Mouse (Mus musculus) neural tube, embryonic 13.5 days (tissue): Measurements from ENCODE around the gene Heg1. TPM values are rescaled to one million over a fixed set of nuclear protein-coding genes. Genes with fewer than 3 reads are reported as not detected.

Experiments
- ATAC-seq: fragments of 200-750 bp; cut with Nextera tagmentation; 2 replicates; pipeline ENCODE4 v1.8.0; 2017; ENCODE audit warnings: low read depth, mild to moderate bottlenecking, moderate TSS enrichment, moderate library complexity
- H3K27ac ChIP-seq: fragments of 300-500 bp; sonication (generic); replicated peaks from 2 replicates; pipeline ENCODE4 v1.5.1; 2015; ENCODE audit warnings: moderate library complexity, mild to moderate bottlenecking, inconsistent platforms
- H3K27me3 ChIP-seq: fragments of 300-500 bp; sonication (generic); 2 replicates; pipeline ENCODE4 v1.6.1; 2015; ENCODE audit warnings: mild to moderate bottlenecking, inconsistent platforms
- H3K36me3 ChIP-seq: fragments of 300-500 bp; sonication (generic); 2 replicates; pipeline ENCODE4 v1.6.1; 2015; ENCODE audit warnings: mild to moderate bottlenecking, inconsistent platforms
- H3K4me1 ChIP-seq: fragments of 300-500 bp; sonication (generic); replicated peaks from 2 replicates; pipeline ENCODE4 v1.6.1; 2015; ENCODE audit warnings: inconsistent platforms
- H3K4me2 ChIP-seq: fragments of 300-500 bp; sonication (generic); 2 replicates; pipeline ENCODE4 v1.6.1; 2015; ENCODE audit warnings: inconsistent platforms, mild to moderate bottlenecking, moderate library complexity
- H3K4me3 ChIP-seq: fragments of 300-500 bp; sonication (generic); 2 replicates; pipeline ENCODE4 v1.5.1; 2015; ENCODE audit warnings: mild to moderate bottlenecking, inconsistent platforms
- H3K9ac ChIP-seq: fragments of 300-500 bp; sonication (generic); 2 replicates; pipeline ENCODE4 v1.6.1; 2015; ENCODE audit warnings: moderate library complexity, mild to moderate bottlenecking, inconsistent platforms
- H3K9me3 ChIP-seq: fragments of 300-500 bp; sonication (generic); 2 replicates; pipeline ENCODE4 v1.6.1; 2016; ENCODE audit warnings: inconsistent platforms
- WGBS: fragments of 180-500 bp; shearing (Covaris S2); methylation state at CpG from one replicate; pipeline ENCODE4 v1.1.7; 2015; 5-methylcytosine and 5-hydroxymethylcytosine counted together
- polyA plus RNA-seq: library from polyadenylated mRNA; unstranded; fragments of >200 nt; fragmentation: Nextera tagmentation; extraction: Ambion mirVana; gene quantifications from 2 replicates; pipeline ENCODE4 v1.2.1, GENCODE M21; 2015

Heg1 gene
- polyA plus RNA-seq, 1 experiment from 2014 or later = 9.6 TPM

DNA sequence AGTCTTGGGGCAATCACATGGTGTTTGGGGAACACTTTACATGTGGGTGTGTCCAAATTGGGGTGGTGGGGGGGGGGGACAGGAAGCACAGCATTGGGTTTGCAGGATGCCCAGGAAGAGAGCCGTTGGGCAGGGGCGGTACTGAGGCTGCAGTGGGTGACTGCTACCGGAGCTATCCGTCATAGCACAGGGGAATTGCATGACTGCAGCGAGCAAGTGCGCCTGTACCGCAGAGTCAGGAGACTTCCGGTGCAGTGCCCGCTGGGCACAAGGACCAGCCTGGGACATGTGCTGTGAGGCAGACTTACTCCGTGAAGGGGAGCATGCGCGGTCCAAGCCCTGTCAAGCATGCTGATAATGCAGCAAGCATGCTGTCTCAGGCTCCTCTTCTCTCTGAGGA, 67.4 kb downstream of the Heg1 start:
- no peak overlapping the region for H3K27ac ChIP-seq
- no peak for ATAC-seq
- WGBS = 75% methylated on average over 12 of the region's 12 CpGs
- H3K9me3 ChIP-seq = no peaks in the 10 kb centered on the region
- H3K27me3 ChIP-seq = no peaks in the 10 kb centered on the region
- peaks cover 24% of the 10 kb centered on the region for H3K36me3 ChIP-seq
- H3K4me3 ChIP-seq = no peak overlapping the region
- no peak overlapping the region for H3K9ac ChIP-seq
- no peaks in the 10 kb centered on the region for H3K4me1 ChIP-seq
- no peak overlapping the region for H3K4me2 ChIP-seq

DNA sequence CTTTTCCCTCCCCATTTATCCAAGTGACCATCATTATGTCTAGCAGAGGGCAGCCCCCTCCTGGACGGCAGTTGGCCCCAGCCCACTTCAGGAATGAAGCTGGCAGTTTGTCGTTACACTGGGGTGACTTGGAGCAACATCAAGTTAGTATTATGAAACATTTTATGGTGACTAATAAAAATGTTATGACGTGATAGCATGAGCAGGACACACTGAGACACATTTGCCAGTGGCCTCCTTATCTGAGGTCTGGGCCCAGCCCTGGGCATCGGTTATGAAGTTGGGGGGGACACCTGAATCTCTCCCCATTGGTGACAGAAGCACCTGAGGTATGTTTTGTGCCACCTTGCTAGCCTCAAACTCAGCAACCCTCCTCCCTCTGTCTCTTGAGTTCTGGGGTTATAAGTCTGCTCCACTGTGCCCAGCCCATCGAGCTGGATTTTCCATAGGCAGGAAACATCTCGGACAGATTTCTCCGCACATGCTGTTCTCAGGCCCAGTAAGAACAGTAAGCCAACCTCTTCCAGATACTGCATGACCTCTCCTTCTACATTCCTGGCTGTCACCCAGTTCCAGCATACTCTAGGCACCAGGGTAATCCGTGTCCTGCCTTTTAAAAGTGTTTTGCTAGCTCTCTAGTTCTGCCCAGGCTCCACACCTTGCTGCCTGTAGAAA, 68.9 kb downstream of the Heg1 start:
- no peaks in the 10 kb centered on the region for H3K27me3 ChIP-seq
- no peak overlapping the region for H3K4me3 ChIP-seq
- 90% methylated on average over 8 of the region's 8 CpGs for WGBS
- H3K9me3 ChIP-seq = no peaks in the 10 kb centered on the region
- peaks cover 24% of the 10 kb centered on the region for H3K36me3 ChIP-seq
- no peak overlapping the region for H3K4me2 ChIP-seq
- no peak overlapping the region for H3K27ac ChIP-seq
- H3K4me1 ChIP-seq = no peaks in the 10 kb centered on the region
- H3K9ac ChIP-seq = no peak overlapping the region
- no peak for ATAC-seq

DNA sequence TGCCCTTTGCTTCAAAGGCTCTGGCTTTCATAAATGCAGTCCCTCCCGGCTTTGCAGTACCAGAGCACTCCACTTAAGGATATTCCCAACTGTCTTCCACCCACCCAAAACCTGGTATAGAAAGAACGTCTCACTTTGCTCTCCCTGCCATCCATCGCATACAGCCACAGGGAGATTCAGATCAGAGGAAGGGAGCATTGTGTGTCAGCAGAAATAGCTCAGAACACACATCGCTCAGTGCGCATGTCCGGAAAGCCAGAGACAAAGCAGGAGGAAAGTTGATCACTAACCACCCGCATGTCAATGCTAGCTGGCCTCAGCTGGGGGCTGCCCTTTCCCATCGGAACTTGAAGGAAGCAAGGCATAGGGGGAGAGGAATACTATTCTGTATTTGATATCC, 71.1 kb downstream of the Heg1 start:
- no peak for ATAC-seq
- H3K27ac ChIP-seq = no peak overlapping the region
- H3K4me2 ChIP-seq = no peak overlapping the region
- H3K36me3 ChIP-seq = peaks cover 23% of the 10 kb centered on the region
- no peaks in the 10 kb centered on the region for H3K4me1 ChIP-seq
- WGBS = 86% methylated on average over 8 of the region's 8 CpGs
- no peaks in the 10 kb centered on the region for H3K27me3 ChIP-seq
- no peaks in the 10 kb centered on the region for H3K9me3 ChIP-seq
- H3K9ac ChIP-seq = no peak overlapping the region
- H3K4me3 ChIP-seq = no peak overlapping the region

DNA sequence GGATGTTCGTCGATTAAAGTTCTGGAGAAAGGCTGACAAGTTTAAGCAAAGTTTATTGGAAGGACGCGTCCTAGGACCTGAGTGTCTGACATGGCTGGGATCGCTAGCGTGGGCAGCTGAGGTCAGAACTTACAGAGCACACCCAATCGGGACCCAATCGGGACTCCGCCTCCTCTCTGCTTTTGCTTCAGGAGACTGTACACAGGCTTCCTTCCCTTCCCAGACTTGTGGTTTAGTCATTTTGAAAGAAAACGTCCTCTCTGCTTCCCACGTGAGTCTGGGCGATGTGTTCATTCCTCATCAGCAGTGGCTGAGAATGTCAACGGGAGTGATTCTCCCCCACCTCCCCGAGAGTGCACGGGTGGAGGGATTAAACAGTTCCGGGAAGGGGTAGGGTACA, 71.8 kb downstream of the Heg1 start:
- ATAC-seq = no peak
- no peaks in the 10 kb centered on the region for H3K27me3 ChIP-seq
- peaks cover 18% of the 10 kb centered on the region for H3K36me3 ChIP-seq
- no peak overlapping the region for H3K27ac ChIP-seq
- no peak overlapping the region for H3K4me3 ChIP-seq
- H3K9me3 ChIP-seq = no peaks in the 10 kb centered on the region
- 72% methylated on average over 16 of the region's 16 CpGs for WGBS
- no peaks in the 10 kb centered on the region for H3K4me1 ChIP-seq
- H3K9ac ChIP-seq = no peak overlapping the region
- H3K4me2 ChIP-seq = no peak overlapping the region

DNA sequence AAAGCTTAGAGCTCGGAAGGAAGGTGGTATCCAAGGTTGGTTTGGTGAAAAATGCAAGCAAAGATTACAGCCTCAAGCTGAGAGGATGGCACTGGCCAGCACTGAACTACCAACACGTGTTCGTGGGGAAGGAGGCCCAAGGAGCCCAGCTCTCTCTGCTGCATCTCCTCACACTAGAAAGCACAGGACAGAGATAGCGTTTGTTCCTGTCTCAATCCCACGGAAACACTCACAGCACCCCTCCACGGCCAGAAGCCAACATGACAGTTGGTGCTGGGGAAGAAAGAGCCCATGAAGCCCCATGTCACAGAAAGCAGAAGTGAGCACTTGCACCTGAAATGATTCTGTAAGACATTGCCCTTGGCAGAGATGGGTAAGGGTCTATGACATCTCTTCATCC, 72.2 kb downstream of the Heg1 start:
- no peak overlapping the region for H3K27ac ChIP-seq
- no peaks in the 10 kb centered on the region for H3K27me3 ChIP-seq
- H3K9me3 ChIP-seq = no peaks in the 10 kb centered on the region
- no peaks in the 10 kb centered on the region for H3K4me1 ChIP-seq
- H3K4me2 ChIP-seq = no peak overlapping the region
- 71% methylated on average over 6 of the region's 6 CpGs for WGBS
- ATAC-seq = no peak
- H3K9ac ChIP-seq = no peak overlapping the region
- no peak overlapping the region for H3K4me3 ChIP-seq
- H3K36me3 ChIP-seq = peaks cover 15% of the 10 kb centered on the region

DNA sequence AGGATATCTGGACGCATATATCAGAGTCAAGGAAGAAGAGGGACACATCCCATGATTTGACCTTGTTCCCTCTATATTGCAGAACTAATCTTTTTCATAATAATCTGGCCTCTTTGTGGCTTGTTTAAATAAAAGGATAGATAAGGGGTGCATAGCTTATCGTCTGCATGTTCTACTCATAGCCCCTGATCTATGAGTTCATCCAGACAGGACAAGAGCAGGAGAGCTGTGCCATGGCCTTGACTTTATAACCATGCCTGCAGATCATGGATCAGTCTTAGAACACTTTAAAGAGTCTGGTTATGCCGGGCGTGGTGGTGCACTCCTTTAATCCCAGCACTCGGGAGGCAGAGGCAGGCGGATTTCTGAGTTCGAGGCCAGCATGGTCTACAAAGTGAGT, 75.0 kb downstream of the Heg1 start:
- H3K9ac ChIP-seq = no peak overlapping the region
- no peak overlapping the region for H3K4me2 ChIP-seq
- 97% methylated on average over 7 of the region's 7 CpGs for WGBS
- no peak for ATAC-seq
- H3K9me3 ChIP-seq = no peaks in the 10 kb centered on the region
- H3K27ac ChIP-seq = no peak overlapping the region
- H3K27me3 ChIP-seq = no peaks in the 10 kb centered on the region
- no peak overlapping the region for H3K4me3 ChIP-seq
- peaks cover 8% of the 10 kb centered on the region for H3K36me3 ChIP-seq
- peaks cover 4% of the 10 kb centered on the region for H3K4me1 ChIP-seq

DNA sequence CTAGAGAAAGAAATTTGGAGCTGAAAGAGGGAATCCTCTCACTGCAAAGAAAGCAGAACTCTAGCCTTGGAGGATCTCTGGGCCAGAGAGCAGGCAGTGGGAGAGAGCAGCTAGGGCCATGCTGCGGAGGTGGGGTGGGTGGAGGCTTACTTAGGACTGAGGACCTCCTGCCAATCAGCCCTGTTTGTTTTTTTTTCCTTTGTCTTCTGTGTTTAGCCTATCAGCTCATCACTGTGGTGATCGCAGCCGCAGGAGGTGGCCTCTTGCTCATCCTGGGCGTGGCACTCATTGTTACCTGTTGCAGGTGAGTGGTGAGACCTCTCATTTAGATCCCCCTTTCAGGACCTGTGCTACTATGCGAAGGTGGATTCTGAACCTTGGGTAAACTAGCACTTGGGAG, 76.4 kb downstream of the Heg1 start:
- Histone ChIP-seq H3K4me2 (no peak overlapping the region), H3K27ac (no peak overlapping the region), H3K36me3 (peaks cover 3% of the 10 kb centered on the region; the same call in 1 of the 2 replicates), H3K27me3 (no peaks in the 10 kb centered on the region), H3K9me3 (no peaks in the 10 kb centered on the region), H3K4me3 (no peak overlapping the region), H3K4me1 (peaks cover 11% of the 10 kb centered on the region), H3K9ac (no peak overlapping the region)
- WGBS = 56% methylated on average over 5 of the region's 5 CpGs
- no peak for ATAC-seq

DNA sequence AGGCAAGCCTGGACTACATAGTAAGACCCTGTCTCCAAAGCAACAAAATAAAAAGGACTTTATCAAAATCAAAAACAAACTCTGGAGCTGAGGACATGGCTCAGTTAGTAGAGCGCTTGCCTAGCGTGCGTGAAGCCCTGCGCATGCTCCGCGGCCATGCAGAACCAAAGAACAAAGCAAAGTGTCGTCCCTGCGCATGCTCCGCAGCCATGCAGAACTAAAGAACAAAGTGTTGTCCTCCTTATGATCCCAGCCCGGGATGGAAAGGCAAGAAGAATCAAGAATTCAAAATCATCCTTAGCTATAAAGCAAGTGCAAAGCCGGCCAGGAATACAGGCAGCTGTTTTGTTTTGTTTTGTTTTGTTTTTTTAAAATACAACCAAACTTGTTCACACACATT, 76.8 kb downstream of the Heg1 start:
- H3K9me3 ChIP-seq = no peaks in the 10 kb centered on the region
- 68% methylated on average over 11 of the region's 11 CpGs for WGBS
- ATAC-seq = no peak
- no peak overlapping the region for H3K9ac ChIP-seq
- H3K4me2 ChIP-seq = no peak overlapping the region
- H3K4me3 ChIP-seq = no peak overlapping the region
- H3K27me3 ChIP-seq = no peaks in the 10 kb centered on the region
- H3K27ac ChIP-seq = no peak overlapping the region
- H3K36me3 ChIP-seq = peaks cover 3% of the 10 kb centered on the region; the same call in 1 of the 2 replicates
- peaks cover 11% of the 10 kb centered on the region for H3K4me1 ChIP-seq

DNA sequence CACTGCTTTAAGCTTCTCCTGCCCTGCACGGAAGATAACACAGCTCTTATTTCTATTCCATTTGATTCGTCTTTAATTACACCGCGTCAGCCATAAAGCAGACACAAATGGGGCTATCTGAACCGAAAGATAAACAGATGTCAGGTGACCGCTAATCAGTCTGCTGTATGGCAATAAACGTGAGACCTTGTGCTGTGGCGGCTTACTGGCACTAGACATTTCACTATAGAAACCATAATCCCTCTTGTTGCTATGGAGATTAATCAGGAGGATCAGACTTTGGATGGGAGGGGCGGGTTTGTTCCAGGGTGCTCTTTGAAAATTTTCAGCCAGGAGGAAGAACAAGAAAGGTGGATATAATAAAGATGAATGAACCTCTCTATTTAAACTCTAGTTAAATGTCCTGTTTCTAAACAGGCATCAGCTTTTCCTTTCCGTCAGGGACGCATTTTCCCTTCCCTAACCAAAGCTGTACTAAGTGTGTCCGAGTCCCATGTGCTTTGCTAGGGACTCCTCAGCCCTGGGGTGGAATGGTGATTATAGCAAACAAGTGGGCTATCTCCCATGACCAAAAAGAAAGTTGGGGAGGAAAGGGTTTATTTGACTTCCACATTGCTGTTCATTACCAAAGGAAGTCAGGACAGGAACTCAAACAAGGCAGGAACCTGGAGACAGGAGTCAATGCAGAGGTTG, 80.5 kb downstream of the Heg1 start:
- WGBS = 31% methylated on average over 12 of the region's 12 CpGs
- no peaks in the 10 kb centered on the region for H3K27me3 ChIP-seq
- H3K4me3 ChIP-seq = no peak overlapping the region
- no peaks in the 10 kb centered on the region for H3K9me3 ChIP-seq
- peaks cover 11% of the 10 kb centered on the region for H3K4me1 ChIP-seq
- no peak overlapping the region for H3K9ac ChIP-seq
- H3K27ac ChIP-seq = no peak overlapping the region
- ATAC-seq = no peak; the same call in 1 of the 2 replicates
- peak overlapping the region; percentile 24; the same call in 1 of the 2 replicates for H3K4me2 ChIP-seq
- 0 out of 2 replicates have a peak, but pooled peaks cover 3% of the 10 kb centered on the region for H3K36me3 ChIP-seq

DNA sequence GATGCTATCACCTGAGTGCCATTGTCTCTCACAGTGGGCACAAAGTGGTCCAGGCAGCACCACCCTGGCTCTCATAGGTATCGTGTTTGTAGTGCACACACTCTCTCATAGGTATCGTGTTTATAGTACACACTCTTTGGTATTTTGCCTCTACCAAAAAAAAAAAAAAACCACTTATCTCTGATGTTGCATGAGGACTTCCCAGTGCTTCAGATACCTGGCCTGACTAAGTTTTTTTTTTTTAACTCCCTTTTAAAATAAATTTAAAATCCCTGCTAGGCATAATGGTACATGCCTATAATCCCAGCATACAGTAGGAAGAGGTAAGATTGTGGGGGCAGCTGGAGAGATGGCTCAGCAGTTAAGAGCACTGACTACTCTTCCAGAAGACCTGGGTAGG, 81.3 kb downstream of the Heg1 start:
- Histone ChIP-seq H3K9me3 (no peaks in the 10 kb centered on the region), H3K27ac (no peak overlapping the region), H3K27me3 (no peaks in the 10 kb centered on the region), H3K4me2 (no peak overlapping the region), H3K4me1 (peaks cover 11% of the 10 kb centered on the region), H3K36me3 (0 out of 2 replicates have a peak, but pooled peaks cover 3% of the 10 kb centered on the region), H3K9ac (no peak overlapping the region), H3K4me3 (no peak overlapping the region)
- ATAC-seq = no peak
- WGBS = 97% methylated on average over 2 of the region's 2 CpGs

DNA sequence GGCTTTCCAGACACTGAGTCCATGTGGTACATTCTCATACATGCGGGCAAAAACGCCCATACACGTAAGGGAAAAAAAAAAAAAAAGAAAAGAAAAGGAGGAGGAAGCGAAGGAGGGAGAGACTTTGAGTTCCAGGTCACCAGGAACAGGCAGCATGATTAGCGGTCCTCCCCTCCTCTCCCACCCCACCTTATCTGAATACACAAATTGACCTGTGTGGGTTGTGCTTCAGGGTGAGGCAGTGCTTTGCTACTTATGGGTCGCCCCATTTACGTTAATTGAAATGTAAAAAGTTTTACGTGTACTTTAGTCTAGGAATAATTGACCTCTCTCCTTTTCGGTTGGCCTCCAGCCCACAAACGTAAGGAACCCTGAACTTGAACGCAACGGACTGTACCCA, 82.1 kb downstream of the Heg1 start:
- H3K4me1 ChIP-seq = peaks cover 11% of the 10 kb centered on the region
- no peak overlapping the region for H3K4me2 ChIP-seq
- H3K27ac ChIP-seq = no peak overlapping the region
- H3K27me3 ChIP-seq = no peaks in the 10 kb centered on the region
- no peaks in the 10 kb centered on the region for H3K9me3 ChIP-seq
- WGBS = 88% methylated on average over 12 of the region's 12 CpGs
- 0 out of 2 replicates have a peak, but pooled peaks cover 3% of the 10 kb centered on the region for H3K36me3 ChIP-seq
- H3K4me3 ChIP-seq = no peak overlapping the region
- H3K9ac ChIP-seq = no peak overlapping the region
- ATAC-seq = no peak

DNA sequence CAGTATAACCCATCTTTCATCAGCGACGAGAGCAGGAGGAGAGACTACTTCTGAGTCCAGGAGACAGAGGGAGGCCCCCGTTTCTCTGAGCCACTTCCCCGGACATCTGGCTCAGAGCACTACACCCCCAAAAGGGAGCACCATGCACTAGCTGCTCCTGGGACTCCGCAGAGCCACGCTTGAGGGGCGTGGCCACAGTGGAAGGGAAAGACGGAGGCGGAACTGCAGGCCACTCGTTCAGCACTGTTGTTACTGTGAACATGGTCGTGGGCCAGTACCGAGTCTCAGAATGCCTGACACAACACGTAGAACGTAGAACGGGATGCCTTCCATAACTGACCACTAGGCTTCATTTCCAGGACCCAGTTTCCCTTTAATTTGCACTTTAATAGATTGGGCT, 82.6 kb downstream of the Heg1 start:
- Histone ChIP-seq H3K27me3 (no peaks in the 10 kb centered on the region), H3K4me2 (no peak overlapping the region), H3K4me1 (peaks cover 11% of the 10 kb centered on the region), H3K27ac (no peak overlapping the region), H3K4me3 (no peak overlapping the region), H3K36me3 (0 out of 2 replicates have a peak, but pooled peaks cover 3% of the 10 kb centered on the region), H3K9ac (no peak overlapping the region), H3K9me3 (no peaks in the 10 kb centered on the region)
- 74% methylated on average over 15 of the region's 15 CpGs for WGBS
- ATAC-seq = no peak
